Mouse (Mus musculus) forebrain, embryonic 12.5 days (tissue): Measurements from ENCODE around the gene Gdpd4. TPM values are rescaled to one million over a fixed set of nuclear protein-coding genes. Genes with fewer than 3 reads are reported as not detected.

Experiments
- ATAC-seq: fragments of 200-750 bp; cut with Nextera tagmentation; 2 replicates; pipeline ENCODE4 v1.8.0; 2017; ENCODE audit warnings: moderate TSS enrichment; ENCODE audit not compliant: low FRiP score
- H3K27ac ChIP-seq: fragments of 300-500 bp; sonication (generic); 2 replicates; pipeline ENCODE4 v1.5.1; 2016; ENCODE audit warnings: mild to moderate bottlenecking
- H3K27me3 ChIP-seq: fragments of 300-500 bp; sonication (generic); 2 replicates; pipeline ENCODE4 v1.6.1; 2016; ENCODE audit warnings: mild to moderate bottlenecking
- H3K36me3 ChIP-seq: fragments of 300-500 bp; sonication (generic); replicated peaks from 2 replicates; pipeline ENCODE4 v1.6.1; 2016; ENCODE audit warnings: mild to moderate bottlenecking
- H3K4me1 ChIP-seq: fragments of 300-500 bp; sonication (generic); 2 replicates; pipeline ENCODE4 v1.6.1; 2016
- H3K4me2 ChIP-seq: fragments of 300-500 bp; sonication (generic); 2 replicates; pipeline ENCODE4 v1.6.1; 2016; ENCODE audit warnings: mild to moderate bottlenecking, moderate library complexity
- H3K4me3 ChIP-seq: fragments of 300-500 bp; sonication (generic); replicated peaks from 2 replicates; pipeline ENCODE4 v1.5.1; 2016; ENCODE audit warnings: mild to moderate bottlenecking
- H3K9ac ChIP-seq: fragments of 300-500 bp; sonication (generic); 2 replicates; pipeline ENCODE4 v1.6.1; 2016; ENCODE audit warnings: mild to moderate bottlenecking
- H3K9me3 ChIP-seq: fragments of 300-500 bp; sonication (generic); 2 replicates; pipeline ENCODE4 v1.6.1; 2016
- WGBS: fragments of 180-500 bp; shearing (Covaris S2); methylation state at CpG from one replicate; pipeline ENCODE4 v1.1.7; 2016; 5-methylcytosine and 5-hydroxymethylcytosine counted together
- polyA plus RNA-seq: library from polyadenylated mRNA; unstranded; fragments of >200 nt; fragmentation: Nextera tagmentation; extraction: Ambion mirVana; gene quantifications from 2 replicates; pipeline ENCODE4 v1.2.1, GENCODE M21; 2016

The Gdpd4 gene
- polyA plus RNA-seq, 1 experiment from 2014 or later = not detected

DNA sequence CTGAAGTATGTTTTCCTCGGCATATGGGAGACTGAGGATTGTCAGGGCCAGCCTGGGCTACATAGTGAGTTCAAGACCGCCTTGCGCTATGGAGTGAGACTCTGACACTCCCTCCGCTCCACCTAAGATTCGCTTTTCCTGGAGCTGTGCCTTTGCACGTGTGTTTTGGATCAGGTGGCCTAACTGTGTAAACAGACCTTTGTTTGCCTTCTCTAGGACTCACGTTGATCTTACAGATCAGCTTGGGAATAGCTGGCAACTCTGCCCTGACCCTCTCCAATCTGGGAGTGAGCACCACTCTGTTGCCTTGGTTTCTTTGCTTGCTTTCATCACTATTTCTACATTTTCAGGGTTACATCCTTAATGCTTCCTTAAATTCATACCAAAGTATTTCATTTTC is 82.9 kb downstream of the Gdpd4 start:
- ATAC-seq = no peak
- H3K4me1 ChIP-seq = peaks cover 5% of the 10 kb centered on the region; the same call in 1 of the 2 replicates
- no peak overlapping the region for H3K27ac ChIP-seq
- H3K9me3 ChIP-seq = no peaks in the 10 kb centered on the region
- no peaks in the 10 kb centered on the region for H3K36me3 ChIP-seq
- 81% methylated on average over 7 of the region's 7 CpGs for WGBS
- no peak overlapping the region for H3K9ac ChIP-seq
- no peak overlapping the region for H3K4me2 ChIP-seq
- H3K4me3 ChIP-seq = no peak overlapping the region
- no peaks in the 10 kb centered on the region for H3K27me3 ChIP-seq

DNA sequence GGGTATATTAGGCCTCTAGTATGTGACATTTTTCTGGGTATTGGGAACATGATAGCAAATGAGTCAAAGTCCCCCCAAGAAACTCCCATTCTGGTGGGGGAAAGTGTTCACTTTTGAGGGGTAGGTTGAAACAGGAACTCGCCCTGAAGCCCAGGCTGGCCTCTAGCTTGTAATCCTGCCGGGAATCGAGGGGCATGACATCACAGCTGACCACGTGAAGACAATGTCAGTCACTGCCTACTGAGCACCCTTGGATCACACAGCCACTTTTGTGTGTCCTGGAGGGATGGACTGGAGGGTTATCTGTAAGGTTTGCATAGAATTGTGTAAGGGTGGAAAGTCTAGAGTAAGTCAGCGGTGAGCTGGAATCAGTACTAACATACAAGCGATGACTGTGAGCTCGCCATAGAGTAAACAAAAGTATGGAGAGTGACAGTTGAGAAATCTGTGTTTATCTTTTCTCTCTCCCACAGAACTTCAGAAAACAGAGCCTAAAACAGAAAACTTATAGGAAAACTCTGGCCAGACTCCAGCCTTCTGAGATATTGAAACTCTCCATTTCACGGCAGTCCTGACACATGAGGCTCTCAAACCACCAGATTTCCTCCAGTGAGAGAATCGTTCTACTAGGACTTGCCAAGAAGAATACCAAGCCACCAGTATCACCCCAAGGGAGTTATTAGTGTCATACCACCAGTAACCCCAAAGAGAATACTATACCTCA is 128.5 kb downstream of the Gdpd4 start:
- H3K27me3 ChIP-seq = no peaks in the 10 kb centered on the region
- no peak for ATAC-seq
- H3K4me3 ChIP-seq = no peak overlapping the region
- H3K4me1 ChIP-seq = no peaks in the 10 kb centered on the region
- H3K4me2 ChIP-seq = no peak overlapping the region
- no peak overlapping the region for H3K27ac ChIP-seq
- 86% methylated on average over 9 of the region's 9 CpGs for WGBS
- H3K36me3 ChIP-seq = no peaks in the 10 kb centered on the region
- no peak overlapping the region for H3K9ac ChIP-seq
- H3K9me3 ChIP-seq = no peaks in the 10 kb centered on the region

DNA sequence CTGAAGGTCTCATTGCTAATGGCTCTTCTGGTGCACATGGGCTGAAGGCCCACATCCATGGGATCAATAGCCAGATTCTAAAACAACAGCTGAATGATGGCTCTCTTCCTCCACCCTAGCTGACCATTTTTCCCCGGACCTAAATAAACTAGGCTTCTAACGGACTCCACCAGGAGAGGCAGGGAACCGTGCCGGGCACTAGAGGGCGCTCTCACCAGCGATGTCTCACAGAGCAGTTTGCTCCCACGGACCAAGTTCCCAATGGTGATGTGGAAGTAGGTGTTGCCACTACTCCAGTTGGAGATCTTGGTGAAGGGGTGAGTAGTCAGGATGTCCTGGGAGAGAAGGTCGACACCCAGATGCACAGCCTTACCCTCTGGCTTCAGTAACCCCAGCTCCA is 132.2 kb downstream of the Gdpd4 start:
- no peak overlapping the region for H3K27ac ChIP-seq
- no peaks in the 10 kb centered on the region for H3K27me3 ChIP-seq
- H3K4me2 ChIP-seq = no peak overlapping the region
- no peaks in the 10 kb centered on the region for H3K4me1 ChIP-seq
- H3K9ac ChIP-seq = no peak overlapping the region
- no peak overlapping the region for H3K4me3 ChIP-seq
- no peaks in the 10 kb centered on the region for H3K36me3 ChIP-seq
- 20% methylated on average over 8 of the region's 8 CpGs for WGBS
- H3K9me3 ChIP-seq = no peaks in the 10 kb centered on the region
- 0 out of 2 replicates have a peak, but pooled peaks have one; percentile 17 for ATAC-seq

DNA sequence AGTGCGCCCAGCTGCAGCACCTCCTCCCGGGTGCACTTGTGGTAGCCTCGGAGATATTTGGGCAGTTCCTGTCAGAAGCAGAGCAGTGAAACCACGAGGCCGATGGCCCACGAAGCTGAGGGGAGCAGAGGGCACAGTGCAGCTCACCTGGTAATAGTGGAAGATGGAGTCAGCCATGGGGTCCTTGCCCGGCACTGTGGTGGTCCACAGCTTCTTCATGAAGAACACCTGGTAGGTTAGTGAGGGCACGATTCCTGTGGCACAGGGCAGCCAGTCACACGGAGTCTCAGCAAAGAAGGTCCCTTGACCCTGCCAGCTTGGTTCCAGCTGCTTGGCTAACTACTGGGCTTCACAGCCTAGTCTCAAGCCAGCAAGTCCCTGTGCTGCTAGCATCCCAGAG is 134.7 kb downstream of the Gdpd4 start:
- 91% methylated on average over 9 of the region's 9 CpGs for WGBS
- H3K36me3 ChIP-seq = no peaks in the 10 kb centered on the region
- no peak for ATAC-seq
- H3K27ac ChIP-seq = no peak overlapping the region
- H3K4me1 ChIP-seq = no peaks in the 10 kb centered on the region
- H3K4me2 ChIP-seq = no peak overlapping the region
- H3K27me3 ChIP-seq = no peaks in the 10 kb centered on the region
- H3K9ac ChIP-seq = no peak overlapping the region
- no peaks in the 10 kb centered on the region for H3K9me3 ChIP-seq
- no peak overlapping the region for H3K4me3 ChIP-seq

GRCm38 (mm10) chr7:98054942-98055341 is 135.2 kb downstream of the Gdpd4 start:
- 86% methylated on average over 8 of the region's 8 CpGs for WGBS

DNA sequence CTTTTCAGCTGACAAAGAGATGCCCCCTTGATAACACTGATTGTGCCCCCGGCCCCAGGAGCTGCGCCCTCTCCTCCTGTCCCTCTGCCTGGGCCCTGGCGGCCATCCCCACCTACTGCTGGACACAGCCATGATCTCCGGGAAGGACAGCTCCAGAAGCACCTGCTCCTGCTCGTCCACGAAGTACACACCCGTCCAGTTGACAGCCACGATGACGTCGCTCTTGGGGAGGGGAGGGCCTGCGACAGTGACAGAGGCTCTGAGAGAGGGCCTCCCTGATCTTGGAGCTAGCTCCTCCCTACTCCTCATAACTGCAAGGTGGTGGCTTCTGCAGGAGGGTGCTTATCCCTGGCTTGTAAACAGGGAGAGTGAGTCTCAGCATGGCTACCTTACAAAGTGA is 146.5 kb downstream of the Gdpd4 start:
- Histone ChIP-seq H3K9ac (no peak overlapping the region), H3K4me3 (no peak overlapping the region), H3K9me3 (no peaks in the 10 kb centered on the region), H3K27ac (no peak overlapping the region), H3K27me3 (no peaks in the 10 kb centered on the region), H3K4me2 (no peak overlapping the region), H3K4me1 (no peaks in the 10 kb centered on the region), H3K36me3 (no peaks in the 10 kb centered on the region; the same call in 1 of the 2 replicates)
- no peak for ATAC-seq
- 90% methylated on average over 11 of the region's 11 CpGs for WGBS

More at GRCm38 (mm10) chr7:98054942-98055341, 135.2 kb downstream of the Gdpd4 start:
- no peak for ATAC-seq
- H3K27me3 ChIP-seq = no peaks in the 10 kb centered on the region
- H3K4me3 ChIP-seq = no peak overlapping the region
- H3K9ac ChIP-seq = no peak overlapping the region
- no peaks in the 10 kb centered on the region for H3K4me1 ChIP-seq
- no peaks in the 10 kb centered on the region for H3K36me3 ChIP-seq
- H3K27ac ChIP-seq = no peak overlapping the region
- H3K4me2 ChIP-seq = no peak overlapping the region
- H3K9me3 ChIP-seq = no peaks in the 10 kb centered on the region

GRCm38 (mm10) chr7:98071620-98072019 is 151.9 kb downstream of the Gdpd4 start:
- ATAC-seq = peak; percentile 57; the same call in 1 of the 2 replicates
- WGBS = 34% methylated on average over 5 of the region's 5 CpGs

DNA sequence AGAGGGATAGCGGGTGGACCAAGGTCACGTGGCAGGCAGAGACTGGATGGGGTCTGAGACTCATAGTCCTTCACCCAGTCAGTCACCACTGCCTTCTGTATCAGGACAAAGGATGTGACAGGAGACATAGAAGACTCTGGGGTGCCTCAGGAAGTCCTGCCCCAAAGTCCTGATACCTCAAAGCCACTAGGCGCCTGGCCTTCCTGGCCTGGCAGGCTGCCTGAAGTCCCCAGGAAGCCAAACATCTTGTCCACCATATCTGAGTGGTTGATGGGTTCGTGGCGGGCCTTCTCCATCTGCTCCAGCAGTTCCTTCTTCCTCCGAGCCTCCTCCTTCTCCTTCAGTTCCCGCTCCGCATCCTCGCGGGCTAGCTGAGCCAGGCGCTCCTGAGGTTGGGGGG is 157.7 kb downstream of the Gdpd4 start:
- Histone ChIP-seq H3K9ac (no peak overlapping the region), H3K4me2 (no peak overlapping the region), H3K36me3 (peaks cover 23% of the 10 kb centered on the region), H3K27me3 (no peaks in the 10 kb centered on the region), H3K27ac (no peak overlapping the region), H3K4me1 (peaks cover 7% of the 10 kb centered on the region), H3K4me3 (no peak overlapping the region), H3K9me3 (no peaks in the 10 kb centered on the region)
- ATAC-seq = no peak
- WGBS = 89% methylated on average over 11 of the region's 11 CpGs

More at GRCm38 (mm10) chr7:98071620-98072019, 151.9 kb downstream of the Gdpd4 start:
- Histone ChIP-seq H3K36me3 (peaks cover 13% of the 10 kb centered on the region), H3K27me3 (no peaks in the 10 kb centered on the region), H3K27ac (no peak overlapping the region), H3K4me3 (no peak overlapping the region), H3K9ac (no peak overlapping the region), H3K9me3 (no peaks in the 10 kb centered on the region), H3K4me2 (no peak overlapping the region), H3K4me1 (no peaks in the 10 kb centered on the region)

GRCm38 (mm10) chr7:98082376-98082775 is 162.6 kb downstream of the Gdpd4 start:
- H3K27me3 ChIP-seq = no peaks in the 10 kb centered on the region
- peak overlapping the region; percentile 17; the same call in 1 of the 2 replicates for H3K9ac ChIP-seq
- ATAC-seq = peak; percentile 74
- peaks cover 22% of the 10 kb centered on the region for H3K4me1 ChIP-seq
- H3K27ac ChIP-seq = no peak overlapping the region
- 12% methylated on average over 5 of the region's 5 CpGs for WGBS
- no peaks in the 10 kb centered on the region for H3K9me3 ChIP-seq
- peaks cover 4% of the 10 kb centered on the region; the same call in 1 of the 2 replicates for H3K36me3 ChIP-seq
- H3K4me2 ChIP-seq = no peak overlapping the region
- H3K4me3 ChIP-seq = no peak overlapping the region

DNA sequence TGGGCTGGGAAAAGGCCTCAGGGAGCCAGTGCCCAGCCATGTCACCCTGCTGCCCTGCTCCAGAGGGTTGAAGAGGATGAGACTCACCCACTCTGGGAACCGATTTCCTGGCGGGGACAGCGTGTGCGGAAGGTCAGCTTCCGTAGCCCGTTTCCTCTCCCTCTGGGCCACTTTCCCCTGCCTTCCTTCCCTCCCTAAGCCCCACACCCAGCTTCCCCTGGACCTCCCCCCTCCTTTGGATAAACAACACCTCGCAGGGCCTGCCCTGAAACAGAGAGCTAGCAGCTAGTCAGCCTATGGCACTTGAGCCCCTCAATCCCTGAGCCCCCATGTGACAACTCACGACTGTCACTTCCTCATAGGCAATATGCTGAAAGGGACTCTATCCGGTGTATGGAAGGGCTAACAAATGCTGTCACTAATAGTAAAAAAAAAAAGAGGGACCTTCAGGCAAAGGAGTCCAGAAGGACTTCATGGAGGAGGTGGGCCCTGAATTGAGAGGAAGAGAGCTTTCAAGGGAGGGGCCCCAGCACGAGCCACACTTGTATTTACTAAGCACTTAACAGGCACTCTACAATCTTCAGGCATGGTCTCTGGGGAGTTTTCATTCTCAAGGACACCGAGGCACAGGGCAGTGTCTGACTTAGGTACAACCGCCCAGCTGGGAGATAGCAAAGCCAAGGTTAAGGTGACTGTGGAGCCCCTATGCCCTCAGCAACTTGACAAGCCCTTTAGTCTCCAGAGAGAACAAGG is 165.0 kb downstream of the Gdpd4 start:
- WGBS = 66% methylated on average over 12 of the region's 12 CpGs
- no peaks in the 10 kb centered on the region for H3K27me3 ChIP-seq
- H3K9me3 ChIP-seq = no peaks in the 10 kb centered on the region
- no peak overlapping the region for H3K9ac ChIP-seq
- H3K36me3 ChIP-seq = no peaks in the 10 kb centered on the region
- H3K4me3 ChIP-seq = no peak overlapping the region
- peaks cover 22% of the 10 kb centered on the region for H3K4me1 ChIP-seq
- no peak for ATAC-seq
- H3K27ac ChIP-seq = no peak overlapping the region
- H3K4me2 ChIP-seq = no peak overlapping the region

GRCm38 (mm10) chr7:98085314-98085713 is 165.6 kb downstream of the Gdpd4 start:
- WGBS = 87% methylated on average over 7 of the region's 7 CpGs
- H3K27ac ChIP-seq = no peak overlapping the region

DNA sequence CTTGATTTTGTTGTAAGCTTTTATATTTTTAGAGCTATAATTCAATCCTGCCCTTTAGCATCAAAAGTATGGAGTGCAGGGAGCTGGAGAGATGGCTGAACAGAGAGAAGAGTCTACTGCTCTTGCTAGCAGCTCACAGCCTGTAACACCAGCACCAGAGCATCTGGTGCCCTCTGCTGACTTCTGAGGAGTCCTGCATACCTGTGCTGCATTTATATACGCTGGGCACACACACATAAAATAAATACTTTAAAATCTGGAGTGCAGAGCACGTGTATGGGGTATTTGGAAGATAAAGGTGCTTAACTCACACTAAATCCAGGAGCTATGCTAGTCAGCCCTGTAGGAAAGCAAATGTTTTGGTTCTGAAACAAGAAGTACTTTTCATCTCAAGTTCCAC is 166.6 kb downstream of the Gdpd4 start:
- 57% methylated on average over 2 of the region's 2 CpGs for WGBS
- H3K9me3 ChIP-seq = no peaks in the 10 kb centered on the region
- H3K4me2 ChIP-seq = no peak overlapping the region
- H3K9ac ChIP-seq = no peak overlapping the region
- no peaks in the 10 kb centered on the region for H3K36me3 ChIP-seq
- peaks cover 22% of the 10 kb centered on the region for H3K4me1 ChIP-seq
- no peak for ATAC-seq
- H3K27me3 ChIP-seq = no peaks in the 10 kb centered on the region
- H3K4me3 ChIP-seq = no peak overlapping the region
- no peak overlapping the region for H3K27ac ChIP-seq

More at GRCm38 (mm10) chr7:98085314-98085713, 165.6 kb downstream of the Gdpd4 start:
- H3K4me2 ChIP-seq = no peak overlapping the region
- no peaks in the 10 kb centered on the region for H3K27me3 ChIP-seq
- H3K36me3 ChIP-seq = no peaks in the 10 kb centered on the region
- H3K4me3 ChIP-seq = no peak overlapping the region
- no peak for ATAC-seq
- H3K4me1 ChIP-seq = peaks cover 22% of the 10 kb centered on the region
- H3K9ac ChIP-seq = no peak overlapping the region
- H3K9me3 ChIP-seq = no peaks in the 10 kb centered on the region
